Mouse (Mus musculus): Measurements from ENCODE around the gene Sun3. TPM values are rescaled to one million over a fixed set of nuclear protein-coding genes. Genes with fewer than 3 reads are reported as not detected.
A peak's percentile ranks its signal among the peaks of the same experiment; 100 is the strongest.

Gene Sun3
- polyA plus RNA-seq, 1 experiment from 2014 or later = 0.17 TPM

DNA sequence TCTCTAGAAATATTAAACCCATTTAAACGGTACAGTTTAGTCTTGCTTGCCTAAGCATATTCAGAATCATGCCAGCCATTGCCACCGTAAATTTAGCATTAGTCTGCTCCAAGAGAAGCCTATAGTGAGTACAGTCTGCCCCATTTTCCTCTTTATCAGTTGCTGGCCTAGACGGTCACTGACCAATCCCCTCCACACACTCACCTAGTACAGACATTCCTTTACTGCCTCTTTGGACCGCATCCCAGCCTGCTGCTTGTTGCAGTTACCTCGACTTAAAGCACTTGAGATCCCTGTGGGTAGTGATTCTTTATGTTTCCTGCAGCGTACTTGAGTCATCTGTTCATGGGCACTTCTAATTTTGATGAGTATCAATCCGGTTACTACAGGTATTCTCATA, 24.0 kb downstream of the Sun3 start:
- 80% methylated on average over 7 of the region's 7 CpGs for WGBS
- H3K9ac ChIP-seq = no peak overlapping the region
- H3K4me1 ChIP-seq = no peaks in the 10 kb centered on the region
- no peak for ATAC-seq (ENCODE audit: low FRiP score)
- H3K4me2 ChIP-seq = no peak overlapping the region
- no peaks in the 10 kb centered on the region for H3K27me3 ChIP-seq
- H3K9me3 ChIP-seq = no peaks in the 10 kb centered on the region
- H3K27ac ChIP-seq = no peak overlapping the region
- H3K4me3 ChIP-seq (replicated peaks) = no peak overlapping the region
- H3K36me3 ChIP-seq (replicated peaks) = no peaks in the 10 kb centered on the region

DNA sequence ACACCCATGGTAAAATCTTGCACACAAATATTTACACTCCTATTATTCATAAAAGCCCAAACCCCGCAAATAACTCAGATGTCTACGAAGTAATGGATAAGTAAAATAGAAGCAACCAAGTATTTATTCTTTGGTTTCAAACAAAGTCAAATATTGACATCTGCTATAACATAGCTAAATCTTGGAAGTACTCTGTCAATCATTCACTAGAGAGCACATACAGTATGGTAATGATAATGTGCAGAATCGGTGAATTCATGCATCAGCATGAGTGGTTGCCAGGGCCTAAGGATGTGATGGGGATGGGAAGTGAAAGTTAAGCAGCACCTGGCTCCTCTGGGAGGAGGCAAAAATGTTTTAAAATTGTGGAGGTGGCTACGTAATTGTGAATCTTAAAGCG, 28.6 kb downstream of the Sun3 start:
- no peak overlapping the region for H3K4me2 ChIP-seq
- H3K36me3 ChIP-seq (replicated peaks) = no peaks in the 10 kb centered on the region
- no peak for ATAC-seq (ENCODE audit: low FRiP score)
- 94% methylated on average over 5 of the region's 5 CpGs for WGBS
- H3K9me3 ChIP-seq = no peaks in the 10 kb centered on the region
- no peak overlapping the region for H3K9ac ChIP-seq
- no peaks in the 10 kb centered on the region for H3K4me1 ChIP-seq
- no peak overlapping the region for H3K4me3 ChIP-seq (replicated peaks)
- H3K27ac ChIP-seq = no peak overlapping the region
- no peaks in the 10 kb centered on the region for H3K27me3 ChIP-seq

DNA sequence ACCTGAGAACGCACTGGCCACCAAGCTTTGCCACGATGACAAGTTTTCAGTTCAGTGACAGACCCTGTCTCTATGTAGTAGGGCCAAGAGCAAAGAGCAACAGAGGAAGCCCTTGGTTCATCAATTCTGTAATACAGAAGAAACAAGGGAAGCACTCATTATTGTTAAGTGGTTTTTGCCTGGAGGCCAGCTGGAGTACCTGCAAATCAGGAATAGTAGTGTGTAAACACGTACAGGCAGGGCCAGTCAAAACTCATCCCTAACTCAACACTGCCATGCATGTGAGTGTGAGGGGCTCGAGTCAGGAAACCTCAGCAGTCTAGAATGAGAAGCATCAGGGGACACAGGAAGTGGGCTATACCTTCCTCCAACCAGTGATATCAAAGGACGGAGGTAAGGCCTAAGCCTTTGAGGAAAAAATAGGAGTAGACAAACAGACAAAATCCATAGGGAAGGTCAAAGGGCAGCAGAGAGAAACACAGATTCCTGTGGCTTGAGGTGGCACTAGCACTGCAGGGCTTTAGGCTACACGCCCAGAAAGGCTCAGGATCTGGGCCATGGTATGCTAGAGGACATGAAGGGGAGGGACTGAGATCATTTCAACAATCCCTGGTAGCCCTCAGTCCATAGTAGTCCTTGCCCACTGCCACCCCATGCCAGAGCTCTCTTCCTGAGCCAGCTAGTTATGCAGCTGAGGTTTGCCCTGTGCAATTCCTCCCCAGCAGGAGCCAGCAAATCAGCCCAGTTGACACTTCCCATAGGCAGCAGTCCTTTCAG, 30.1 kb downstream of the Sun3 start:
- 82% methylated on average over 6 of the region's 6 CpGs for WGBS
- no peaks in the 10 kb centered on the region for H3K27me3 ChIP-seq
- no peak for ATAC-seq (ENCODE audit: low FRiP score)
- H3K9me3 ChIP-seq = no peaks in the 10 kb centered on the region
- no peak overlapping the region for H3K4me3 ChIP-seq (replicated peaks)
- no peaks in the 10 kb centered on the region for H3K4me1 ChIP-seq
- H3K27ac ChIP-seq = no peak overlapping the region
- no peaks in the 10 kb centered on the region for H3K36me3 ChIP-seq (replicated peaks)
- no peak overlapping the region for H3K9ac ChIP-seq
- no peak overlapping the region for H3K4me2 ChIP-seq

DNA sequence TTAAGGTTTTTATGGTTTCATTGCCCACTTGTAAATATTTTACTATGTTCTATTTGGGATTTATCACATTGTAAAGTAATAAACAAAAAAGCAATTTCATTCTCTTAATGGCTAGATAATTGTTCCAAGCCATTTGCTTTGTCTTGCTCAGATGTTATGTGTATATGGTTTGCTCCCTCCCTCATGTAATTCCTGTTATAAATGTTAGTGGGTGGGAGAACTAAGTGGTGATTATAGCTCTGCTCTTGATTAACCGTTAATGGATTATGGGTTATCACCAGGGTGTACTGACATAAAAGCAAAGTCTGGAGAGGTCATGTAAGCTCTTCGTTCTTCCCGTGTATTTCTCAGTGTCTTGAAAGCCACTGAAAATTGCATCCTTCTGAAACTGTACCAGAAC, 34.1 kb downstream of the Sun3 start:
- no peaks in the 10 kb centered on the region for H3K9me3 ChIP-seq
- WGBS = 87% methylated on average over 3 of the region's 3 CpGs
- H3K36me3 ChIP-seq (replicated peaks) = no peaks in the 10 kb centered on the region
- H3K27me3 ChIP-seq = no peaks in the 10 kb centered on the region
- peaks cover 7% of the 10 kb centered on the region for H3K4me1 ChIP-seq
- no peak overlapping the region for H3K9ac ChIP-seq
- H3K27ac ChIP-seq = no peak overlapping the region
- ATAC-seq (ENCODE audit: low FRiP score) = no peak
- no peak overlapping the region for H3K4me2 ChIP-seq
- no peak overlapping the region for H3K4me3 ChIP-seq (replicated peaks)

DNA sequence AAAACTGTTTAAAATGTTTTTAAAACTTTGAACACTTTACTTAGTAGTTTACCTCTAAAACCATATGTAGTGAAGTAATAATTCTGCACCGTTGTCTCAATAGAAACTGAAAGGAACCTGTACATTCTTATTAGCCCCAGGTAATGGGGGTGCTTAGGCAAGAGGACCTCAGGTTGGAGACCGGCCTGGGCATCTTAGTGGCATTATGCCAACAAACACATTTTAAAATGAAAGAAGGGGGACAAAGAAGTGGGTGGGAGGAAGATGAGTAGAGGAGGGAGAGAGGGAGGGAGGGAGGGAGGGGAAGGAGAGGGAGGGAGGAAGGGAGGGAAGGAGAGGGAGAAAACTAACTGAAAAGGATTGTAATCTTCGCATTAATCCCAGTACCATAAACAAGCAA, 37.4 kb downstream of the Sun3 start:
- WGBS = 0% methylated on average over 3 of the region's 3 CpGs

DNA sequence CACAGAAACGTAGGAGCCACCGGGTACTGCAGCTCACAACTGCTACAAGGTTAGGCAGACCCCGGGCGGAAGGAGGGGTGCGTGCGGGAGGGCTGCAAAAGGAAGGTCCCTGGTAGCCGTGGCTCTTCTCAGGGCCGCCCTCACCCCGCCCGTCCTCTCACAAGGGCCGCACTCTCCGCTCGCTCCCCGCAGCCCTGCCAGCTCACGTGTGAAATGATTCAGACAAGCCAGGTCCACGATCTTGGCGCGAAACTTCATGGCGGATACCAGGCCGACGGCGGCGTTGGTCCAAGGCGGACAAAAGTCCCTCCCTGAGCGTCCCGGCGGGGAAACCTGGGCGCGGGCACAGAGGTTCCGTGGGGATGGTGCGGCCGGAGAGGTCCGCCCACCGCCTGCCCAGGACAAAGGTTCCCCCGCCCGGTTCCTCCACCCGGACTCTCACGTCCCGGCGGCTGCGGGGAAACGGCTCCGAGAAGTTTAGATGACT, 37.9 kb downstream of the Sun3 start, which contains the start of gene Hus1:
Hus1 (minus strand) TSS at position 339 of the 487 bp plus-strand sequence.
- peaks cover 17% of the 10 kb centered on the region for H3K4me1 ChIP-seq
- peak; percentile 95 for ATAC-seq (ENCODE audit: low FRiP score)
- H3K36me3 ChIP-seq (replicated peaks) = peaks cover 12% of the 10 kb centered on the region; the same call in 1 of the 2 replicates
- no peaks in the 10 kb centered on the region for H3K9me3 ChIP-seq
- peak within 1 kb of the TSS; percentile 87 for H3K27ac ChIP-seq
- under 1% methylated on average over 43 of the region's 43 CpGs for WGBS
- H3K4me2 ChIP-seq = peak within 1 kb of the TSS; percentile 75
- peak within 1 kb of the TSS; percentile 68 for H3K4me3 ChIP-seq (replicated peaks)
- H3K9ac ChIP-seq = peak within 1 kb of the TSS; percentile 80
- H3K27me3 ChIP-seq = no peaks in the 10 kb centered on the region

More for the DNA sequence above, 37.4 kb downstream of the Sun3 start:
- Histone ChIP-seq H3K4me2 (peak overlapping the region; percentile 75), H3K4me1 (peaks cover 17% of the 10 kb centered on the region), H3K9me3 (no peaks in the 10 kb centered on the region), H3K27ac (peak overlapping the region; percentile 87; the same call in 1 of the 2 replicates), H3K9ac (peak overlapping the region; percentile 80), H3K4me3 (replicated peaks) (peak overlapping the region; percentile 68), H3K27me3 (no peaks in the 10 kb centered on the region), H3K36me3 (replicated peaks) (peaks cover 9% of the 10 kb centered on the region; the same call in 1 of the 2 replicates)
- peak; percentile 57 for ATAC-seq (ENCODE audit: low FRiP score)

DNA sequence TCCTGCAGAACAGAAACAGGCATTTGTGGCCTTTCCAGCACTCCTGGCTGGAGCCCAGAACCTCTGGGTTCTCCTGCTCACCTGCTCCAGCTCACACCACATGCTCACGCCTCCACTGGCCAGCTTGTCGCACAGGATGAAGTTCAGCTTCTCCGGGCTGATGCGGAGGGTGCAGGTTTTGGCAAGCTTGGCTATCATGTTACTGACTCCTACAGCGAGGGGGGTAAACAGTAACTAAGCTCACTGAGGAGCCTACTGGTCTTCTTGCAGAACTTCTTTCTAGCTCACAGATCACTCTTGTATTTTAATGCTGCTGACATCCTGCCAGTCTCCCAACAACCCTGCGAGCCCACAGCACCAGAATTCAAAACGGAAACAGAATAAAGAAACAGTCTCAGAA, 38.4 kb downstream of the Sun3 start:
- Histone ChIP-seq H3K27me3 (no peaks in the 10 kb centered on the region), H3K4me2 (peak overlapping the region; percentile 75), H3K4me3 (replicated peaks) (peak overlapping the region; percentile 68), H3K36me3 (replicated peaks) (peaks cover 15% of the 10 kb centered on the region), H3K4me1 (peaks cover 17% of the 10 kb centered on the region), H3K9me3 (no peaks in the 10 kb centered on the region), H3K27ac (peak overlapping the region; percentile 87), H3K9ac (peak overlapping the region; percentile 80)
- peak; percentile 65 for ATAC-seq (ENCODE audit: low FRiP score)
- 0% methylated on average over 7 of the region's 7 CpGs for WGBS

DNA sequence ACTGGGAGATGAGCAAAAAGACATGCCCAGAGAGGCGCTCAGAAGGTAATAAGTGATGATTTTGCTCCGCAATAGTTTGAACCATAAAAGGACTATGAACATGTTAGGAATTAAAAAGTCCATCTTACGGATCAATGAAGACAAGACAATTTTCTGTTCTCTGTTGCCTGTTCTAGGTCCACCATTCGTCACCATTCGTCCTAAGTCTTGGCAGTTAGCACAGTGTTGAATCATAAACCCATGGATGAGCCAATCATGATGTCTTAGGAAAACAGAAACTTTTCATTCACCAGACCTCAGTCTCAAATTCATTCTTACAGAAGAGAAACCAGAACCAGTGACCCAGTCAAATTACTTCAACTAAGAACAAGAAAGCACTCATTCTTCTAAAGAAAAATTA, 40.0 kb downstream of the Sun3 start:
- Histone ChIP-seq H3K36me3 (replicated peaks) (peaks cover 32% of the 10 kb centered on the region), H3K27me3 (no peaks in the 10 kb centered on the region)
- 96% methylated on average over 5 of the region's 5 CpGs for WGBS

DNA sequence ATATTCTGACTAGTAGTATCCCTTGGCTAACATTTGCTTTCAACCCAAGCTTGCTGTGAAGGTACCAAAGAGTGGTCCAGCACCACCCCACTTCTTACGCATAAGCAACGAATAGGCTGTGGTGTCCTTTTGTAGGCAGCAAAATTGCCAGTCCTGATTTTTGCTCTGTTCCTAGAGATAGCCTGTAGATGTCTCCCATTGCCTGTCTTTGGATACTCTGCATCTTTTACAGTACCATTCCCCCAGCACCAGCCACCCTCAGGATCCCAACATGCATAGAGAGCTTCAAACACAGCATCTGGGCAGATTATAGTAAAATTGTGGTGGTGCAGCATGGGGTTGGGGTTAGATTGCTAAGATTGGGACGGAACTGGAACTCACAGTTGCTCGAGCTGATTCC, 60.7 kb downstream of the Sun3 start:
- ATAC-seq (ENCODE audit: low FRiP score) = no peak
- no peak overlapping the region for H3K4me3 ChIP-seq (replicated peaks)

More for the DNA sequence above, 40.0 kb downstream of the Sun3 start:
- Histone ChIP-seq H3K4me3 (replicated peaks) (no peak overlapping the region), H3K9me3 (no peaks in the 10 kb centered on the region), H3K4me2 (no peak overlapping the region), H3K27ac (no peak overlapping the region), H3K4me1 (peaks cover 17% of the 10 kb centered on the region), H3K9ac (no peak overlapping the region)
- no peak for ATAC-seq (ENCODE audit: low FRiP score)

DNA sequence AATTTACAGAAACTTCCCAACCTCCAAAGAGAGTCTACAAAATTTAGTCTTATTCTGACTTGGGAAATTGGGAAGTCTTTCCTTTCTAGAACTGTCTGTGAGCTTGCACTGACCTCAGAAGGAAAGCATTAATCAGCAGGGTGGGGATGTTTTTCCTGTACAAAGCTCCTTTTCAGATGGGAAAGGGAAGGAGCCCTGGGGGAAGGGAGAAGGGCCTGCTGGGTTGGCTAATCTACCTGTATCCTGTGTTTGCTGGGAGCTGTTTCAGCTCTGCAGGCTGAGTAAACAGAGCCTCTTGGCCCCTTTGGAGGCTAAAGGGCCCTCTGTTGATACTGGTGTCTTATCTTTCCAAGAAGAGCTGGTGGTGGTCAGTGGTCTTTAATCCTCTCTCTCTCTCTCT, 62.7 kb downstream of the Sun3 start:
- H3K4me2 ChIP-seq = no peak overlapping the region
- no peak overlapping the region for H3K9ac ChIP-seq
- no peaks in the 10 kb centered on the region; the same call in 1 of the 2 replicates for H3K27me3 ChIP-seq
- no peaks in the 10 kb centered on the region for H3K9me3 ChIP-seq
- no peak overlapping the region for H3K27ac ChIP-seq
- H3K4me1 ChIP-seq = 0 out of 2 replicates have a peak, but pooled peaks cover 6% of the 10 kb centered on the region
- 0 out of 2 replicates have a peak, but pooled peaks cover 6% of the 10 kb centered on the region for H3K36me3 ChIP-seq (replicated peaks)
- ATAC-seq (ENCODE audit: low FRiP score) = no peak
- no peak overlapping the region for H3K4me3 ChIP-seq (replicated peaks)

More for the DNA sequence above, 60.7 kb downstream of the Sun3 start:
- Histone ChIP-seq H3K9ac (no peak overlapping the region), H3K4me1 (0 out of 2 replicates have a peak, but pooled peaks cover 6% of the 10 kb centered on the region), H3K36me3 (replicated peaks) (peaks cover 24% of the 10 kb centered on the region), H3K27ac (no peak overlapping the region), H3K27me3 (no peaks in the 10 kb centered on the region; the same call in 1 of the 2 replicates), H3K4me2 (no peak overlapping the region), H3K9me3 (no peaks in the 10 kb centered on the region)
- 71% methylated on average over 4 of the region's 4 CpGs for WGBS

DNA sequence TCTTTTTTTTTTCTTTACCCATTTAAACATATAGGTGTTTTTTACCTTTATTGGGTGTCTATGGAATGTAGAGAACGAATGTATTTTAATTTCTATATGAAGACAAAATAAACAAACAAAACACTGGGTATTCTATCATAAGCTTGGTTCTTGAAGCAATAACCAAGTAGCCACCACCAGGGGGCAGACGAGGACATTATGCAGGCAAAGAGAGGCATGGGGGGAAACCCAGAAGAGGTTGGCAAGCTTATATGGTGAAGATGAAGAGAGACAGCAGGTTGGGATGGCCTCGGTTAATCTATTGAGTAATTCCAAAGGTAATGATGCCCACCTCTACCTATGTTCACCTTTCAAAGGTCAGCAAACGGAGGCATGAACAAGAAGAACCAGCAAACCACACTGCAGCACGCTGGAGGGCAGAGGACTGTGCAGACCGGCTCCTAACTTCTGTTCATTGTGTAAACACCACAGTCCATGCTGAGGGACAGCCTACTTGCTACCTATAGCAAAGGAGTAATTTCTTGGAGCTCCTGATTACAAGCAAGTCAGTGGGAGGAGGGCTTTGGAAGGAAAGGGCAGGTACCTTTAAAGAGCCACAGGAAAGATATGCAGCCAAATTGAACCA, 65.4 kb downstream of the Sun3 start:
- Histone ChIP-seq H3K36me3 (replicated peaks) (no peaks in the 10 kb centered on the region), H3K4me3 (replicated peaks) (no peak overlapping the region), H3K9ac (no peak overlapping the region), H3K9me3 (no peaks in the 10 kb centered on the region), H3K27ac (no peak overlapping the region), H3K4me2 (no peak overlapping the region), H3K27me3 (no peaks in the 10 kb centered on the region; the same call in 1 of the 2 replicates), H3K4me1 (0 out of 2 replicates have a peak, but pooled peaks cover 6% of the 10 kb centered on the region)
- WGBS = 46% methylated on average over 6 of the region's 6 CpGs
- peak; percentile 53; the same call in 1 of the 2 replicates for ATAC-seq (ENCODE audit: low FRiP score)

DNA sequence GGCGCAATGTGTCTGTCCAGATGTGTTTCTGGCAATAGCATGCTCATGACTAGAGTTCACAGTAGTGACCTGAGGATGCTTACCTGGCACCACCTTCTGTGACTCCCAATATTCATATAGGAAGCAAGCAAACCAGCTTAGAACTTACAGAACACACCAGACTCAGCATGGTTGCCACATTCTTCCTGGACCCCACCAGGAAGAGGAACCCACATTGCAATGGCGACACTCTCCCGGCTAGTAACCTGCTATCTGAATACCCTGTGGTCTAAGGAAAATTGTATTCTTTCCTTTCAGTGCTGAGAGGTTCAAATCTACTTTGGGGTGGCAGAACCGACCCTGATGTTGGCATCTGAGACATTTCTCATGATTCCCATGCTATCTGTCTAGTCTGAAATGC, 70.6 kb downstream of the Sun3 start:
- Histone ChIP-seq H3K9ac (no peak overlapping the region), H3K4me2 (no peak overlapping the region), H3K9me3 (no peaks in the 10 kb centered on the region), H3K4me3 (replicated peaks) (no peak overlapping the region), H3K4me1 (no peaks in the 10 kb centered on the region), H3K36me3 (replicated peaks) (no peaks in the 10 kb centered on the region), H3K27me3 (no peaks in the 10 kb centered on the region), H3K27ac (no peak overlapping the region)
- no peak for ATAC-seq (ENCODE audit: low FRiP score)
- 84% methylated on average over 4 of the region's 4 CpGs for WGBS

Data from forebrain, embryonic 12.5 days (tissue).